Mouse (Mus musculus) T-helper 2 cell (primary cell): Measurements from ENCODE around the gene Scn1a.

ENCODE experiments used
- in situ Hi-C: fragments of 300-600 bp; cut with MboI, MseI; formaldehyde crosslinking; loops from one replicate; pipeline ENCODE4 v1.15.1; 2025; ENCODE audit warnings: high pct_unique_total_duplicates

Scn1a gene

DNA sequence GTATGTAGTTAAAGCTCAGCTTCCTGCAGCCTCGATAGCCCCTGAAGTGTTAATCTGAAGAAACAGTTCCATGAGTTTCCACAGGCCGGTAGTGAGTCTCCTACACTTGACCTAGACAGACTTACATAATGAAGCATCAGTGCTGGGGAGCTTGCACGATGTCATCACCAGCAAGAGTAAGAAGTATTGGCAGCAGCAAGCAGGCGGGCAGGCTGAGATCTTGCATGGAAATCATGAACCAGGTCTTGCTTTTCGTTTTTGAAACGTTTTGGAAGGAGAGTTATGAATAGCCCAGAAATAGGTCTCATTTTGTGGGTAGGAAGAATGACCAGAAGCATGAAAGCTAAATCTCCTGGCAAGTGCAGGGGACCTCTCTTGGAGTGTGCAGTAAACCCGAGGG is at the start of gene Scn1a:
Gene Scn1a, minus strand, starts transcription at position 130 of the 400 bp plus-strand sequence.
- in situ Hi-C loops: no loop called here

DNA sequence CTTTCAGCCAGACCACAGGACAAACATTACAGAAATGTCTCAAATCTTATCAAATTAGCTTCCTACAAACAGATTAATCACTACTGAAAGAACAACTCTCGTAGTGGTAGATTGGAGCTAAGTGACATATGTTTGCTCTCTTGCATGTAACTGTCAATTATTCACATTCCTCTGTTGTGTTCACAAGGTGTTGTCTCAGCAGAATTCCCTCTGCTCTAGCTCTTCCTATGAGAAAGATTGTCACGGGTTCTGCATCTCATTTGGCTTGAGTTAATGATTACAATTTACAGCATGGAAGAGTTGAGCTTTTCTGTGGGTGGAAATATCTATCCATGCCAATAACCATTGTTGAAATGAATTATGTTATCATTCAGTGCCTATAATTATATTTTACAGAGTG is 37.8 kb upstream of the Scn1a start:
- in situ Hi-C loops: no loop called here

DNA sequence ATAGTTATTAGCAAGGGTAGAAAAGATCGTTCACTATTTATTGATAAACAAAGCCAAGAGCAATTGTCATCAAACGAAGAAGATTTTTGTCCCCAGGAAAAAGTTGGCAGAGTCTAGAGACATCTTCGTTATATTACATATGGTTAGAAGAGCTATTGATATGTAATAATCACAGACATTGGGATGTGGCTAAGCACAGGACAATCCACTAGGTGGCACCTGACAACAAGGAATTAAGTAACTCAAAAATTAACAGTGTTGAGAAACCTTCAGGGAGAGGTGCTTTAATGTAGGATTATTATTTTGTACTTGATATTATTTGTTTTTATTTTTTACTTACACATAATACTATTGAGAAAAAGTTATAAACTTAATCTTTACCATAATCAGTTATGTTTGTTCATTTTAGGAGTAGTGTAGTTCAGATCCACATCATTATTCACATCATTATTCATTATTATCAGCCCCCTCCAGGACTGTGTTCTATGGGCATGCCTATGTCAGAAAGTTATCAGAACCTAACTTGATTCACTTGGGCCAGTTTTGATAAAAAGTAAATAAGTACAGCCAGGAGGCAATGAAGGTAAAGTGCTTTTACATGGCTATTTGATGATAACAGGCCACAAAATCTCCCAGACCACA is 32.7 kb upstream of the Scn1a start:
- in situ Hi-C loops: no loop called here

DNA sequence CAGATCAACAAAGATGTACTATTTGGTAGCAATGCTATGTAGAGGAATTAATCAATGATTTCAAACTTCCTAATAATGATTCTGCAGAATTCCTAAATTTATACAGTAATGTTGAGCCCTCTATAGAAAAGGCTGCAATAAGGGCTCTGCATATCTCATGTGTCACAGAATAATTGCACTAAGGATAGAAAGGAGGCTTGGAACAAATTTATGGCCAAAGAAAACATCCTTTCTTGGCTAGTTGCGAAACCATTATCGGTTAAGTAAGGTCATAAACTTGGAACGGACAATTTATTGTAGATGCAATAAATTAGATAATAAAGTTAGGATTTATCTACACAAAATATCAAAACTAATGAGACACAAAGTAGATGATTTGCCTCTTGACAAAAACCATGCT is 24.8 kb upstream of the Scn1a start:
- in situ Hi-C loops: no loop called here

DNA sequence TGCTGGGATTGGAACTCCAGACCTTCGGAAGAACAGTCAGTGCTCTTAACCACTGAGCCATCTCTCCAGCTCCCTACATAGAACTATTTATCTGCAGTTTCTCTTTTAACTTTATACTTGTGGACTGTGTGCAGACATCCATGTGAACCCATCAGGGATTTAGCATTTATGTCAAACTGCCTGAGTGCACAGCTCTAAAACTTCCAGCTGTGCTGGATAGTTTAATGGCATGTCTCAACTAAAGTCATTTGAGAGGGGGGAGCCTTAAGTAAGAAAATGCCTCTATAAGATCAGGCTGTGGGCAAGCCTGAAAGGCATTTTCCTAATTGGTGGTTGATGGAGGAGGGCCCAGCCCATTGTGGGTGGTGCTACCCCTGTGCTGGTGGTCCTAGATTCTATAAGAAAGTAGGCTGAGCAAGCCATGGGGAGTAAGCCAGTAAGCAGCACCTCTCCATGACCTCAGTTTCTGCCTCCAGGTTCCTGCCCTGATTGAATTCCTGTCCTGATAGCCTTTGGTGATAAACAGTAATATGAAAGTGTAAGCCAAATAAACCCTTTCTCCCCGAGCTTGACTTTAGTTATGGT is 24.3 kb upstream of the Scn1a start:
- in situ Hi-C loops: no loop called here

DNA sequence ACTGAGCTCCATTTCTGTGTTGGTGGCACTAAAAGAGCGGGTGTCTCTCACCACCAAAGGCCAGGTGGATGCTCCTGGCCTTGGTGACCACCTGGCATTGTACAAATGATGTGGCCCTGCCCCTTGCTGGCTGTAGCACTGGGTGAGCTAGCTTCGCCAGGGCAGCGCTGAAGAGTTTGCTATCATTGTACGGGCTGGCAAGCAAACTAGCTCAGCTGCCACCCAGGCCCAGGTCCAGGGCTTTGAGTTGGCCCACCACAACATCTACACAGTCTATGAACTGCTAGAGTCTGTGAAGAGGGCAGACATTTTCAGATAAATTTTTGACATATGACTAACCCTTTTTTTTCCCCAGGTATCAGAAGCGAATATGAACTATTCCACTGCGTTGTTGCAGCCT is 23.3 kb upstream of the Scn1a start:
- in situ Hi-C loops: no loop called here

DNA sequence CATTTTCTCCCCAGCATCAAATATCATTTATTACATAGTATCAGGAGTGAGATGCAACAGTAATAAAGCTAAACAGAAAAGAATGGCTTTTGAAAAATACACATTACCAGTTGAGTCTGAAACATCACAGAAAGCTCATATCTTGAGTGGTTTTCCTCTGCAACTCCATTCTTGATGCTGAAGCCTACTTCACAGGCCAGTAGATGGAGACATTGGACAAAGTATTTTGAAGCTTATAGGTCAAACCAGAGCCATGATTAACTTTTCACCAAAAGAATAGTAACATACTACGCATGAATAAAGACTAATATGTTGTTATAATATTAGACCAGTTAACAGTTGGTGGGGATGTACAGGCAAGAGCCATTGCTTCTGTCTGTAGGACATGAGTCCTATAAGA is 21.8 kb upstream of the Scn1a start:
- in situ Hi-C loops: no loop called here

DNA sequence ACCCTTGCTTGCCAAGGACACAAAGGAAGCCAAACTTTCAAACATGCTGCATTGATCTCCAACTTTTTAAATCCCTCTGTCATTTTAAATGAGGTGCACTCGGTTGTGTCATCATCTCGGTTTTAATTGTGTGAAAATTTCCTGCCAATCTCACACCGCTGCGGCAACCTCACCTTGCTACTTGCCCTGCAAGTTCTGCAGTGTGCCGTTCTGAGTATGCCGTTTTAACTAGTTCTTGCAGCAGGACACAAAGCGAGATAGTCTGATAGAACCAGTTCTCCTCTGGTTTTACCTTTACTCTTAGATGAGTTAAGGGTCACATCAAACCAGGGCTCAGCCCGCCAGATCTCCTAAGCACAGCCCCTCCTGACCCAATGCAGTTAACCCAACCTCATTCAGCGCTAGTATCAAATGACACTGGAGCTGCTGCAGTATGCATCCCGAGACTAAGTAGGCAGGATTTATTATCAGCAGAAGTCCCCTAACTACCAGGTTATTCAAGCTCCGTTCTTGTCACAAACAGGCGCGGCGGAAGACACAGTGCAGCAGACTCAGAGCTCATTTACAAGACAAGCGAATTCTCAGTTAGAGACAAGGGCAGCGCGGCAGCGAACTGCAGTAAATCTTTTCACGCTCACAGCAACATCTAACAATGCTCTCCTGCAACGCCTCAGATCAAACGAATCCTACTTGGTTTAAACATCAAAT is 722 bp downstream of the Scn1a start:
- in situ Hi-C loops: no loop called here

DNA sequence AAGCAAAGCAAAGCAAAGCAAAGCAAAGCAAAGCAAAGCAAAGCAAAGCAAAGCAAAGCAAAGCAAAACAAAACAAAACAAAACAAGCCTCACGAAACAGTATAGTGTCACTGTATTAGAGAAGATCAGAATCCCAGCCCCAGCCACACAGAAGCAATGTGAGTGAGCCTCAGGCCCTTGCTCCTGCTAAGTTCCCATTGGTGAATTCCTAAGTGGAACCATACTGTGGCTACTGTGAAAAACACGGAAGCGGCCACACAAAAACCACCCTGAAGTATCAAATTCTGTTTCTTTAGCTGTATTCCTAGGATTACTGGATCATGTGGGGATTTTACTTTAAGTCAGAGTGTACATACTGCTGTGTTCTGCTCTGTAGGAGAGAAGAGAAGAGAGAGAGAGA is 4.4 kb downstream of the Scn1a start:
- in situ Hi-C loops: no loop called here

DNA sequence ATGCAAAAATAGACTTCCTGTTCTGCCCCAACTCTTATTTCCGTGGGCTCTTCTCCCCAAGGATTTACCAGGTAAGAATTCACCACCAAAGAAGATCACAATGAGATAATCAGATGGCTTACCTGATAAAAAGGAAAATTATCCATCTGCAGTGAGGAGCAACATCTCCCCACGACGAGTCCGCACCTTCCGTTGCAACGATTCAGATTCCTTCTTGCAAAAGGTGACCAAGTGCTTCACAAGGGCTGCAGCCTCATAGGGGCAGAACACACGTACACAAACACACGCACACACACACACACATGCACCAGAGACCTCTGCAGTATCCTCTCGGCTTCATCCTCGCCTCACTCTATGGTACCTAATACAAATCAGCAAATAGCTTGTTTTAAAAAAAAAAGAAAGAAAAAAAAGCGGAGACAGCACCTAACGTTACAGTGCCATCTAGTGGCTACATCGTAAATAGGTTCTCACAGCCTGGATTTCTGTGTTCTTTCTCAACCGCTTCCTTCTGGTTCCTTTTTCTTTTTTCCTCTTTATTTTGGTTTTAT is 30.8 kb downstream of the Scn1a start:
- in situ Hi-C loops: loop anchor here (25.0 kb wide), 1 partner anchor 998 kb away; no protein-coding TSS in a partner anchor

DNA sequence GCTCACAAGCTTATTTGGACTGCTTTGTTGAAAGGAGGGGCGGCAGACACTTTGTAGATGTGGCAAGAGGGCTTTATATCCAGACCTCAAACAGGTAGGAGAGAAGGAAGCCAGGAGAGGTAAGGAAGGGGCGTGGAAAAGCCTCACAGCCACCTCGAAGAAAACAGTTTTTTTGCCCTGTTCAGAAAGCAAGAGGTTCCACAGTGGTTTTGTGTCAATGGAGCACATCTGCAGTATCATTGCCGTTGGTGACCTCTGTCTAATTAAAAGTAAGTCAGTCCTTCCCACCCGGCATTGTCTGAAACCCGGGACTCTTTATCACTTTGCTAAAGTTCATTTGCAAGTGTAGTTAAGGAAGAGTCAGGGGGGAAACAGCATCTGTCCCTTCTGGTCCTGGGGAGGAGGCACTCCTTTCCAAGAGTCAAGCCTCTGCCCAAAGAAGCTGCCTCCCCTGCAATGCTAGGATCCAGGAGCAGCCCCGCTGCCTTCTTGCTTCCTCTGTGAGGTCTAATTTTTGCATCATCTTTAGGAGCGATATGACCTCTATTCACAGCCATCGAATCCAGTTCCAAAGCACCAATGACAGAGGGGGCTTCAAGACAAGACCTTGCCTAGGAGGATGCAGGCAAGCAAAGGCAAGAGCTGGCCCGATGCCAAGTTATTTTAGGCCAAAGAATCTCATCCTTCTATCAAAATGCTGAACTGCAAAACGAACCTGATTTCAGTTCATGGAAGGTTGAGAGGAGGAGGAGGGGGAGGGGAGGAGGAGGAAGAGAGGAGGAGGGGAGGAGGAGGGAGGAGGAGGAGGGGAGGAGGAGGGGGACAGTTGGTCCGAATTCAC is 31.5 kb downstream of the Scn1a start:
- in situ Hi-C loops: loop anchor here (25.0 kb wide), 1 partner anchor 997 kb away; no protein-coding TSS in a partner anchor

DNA sequence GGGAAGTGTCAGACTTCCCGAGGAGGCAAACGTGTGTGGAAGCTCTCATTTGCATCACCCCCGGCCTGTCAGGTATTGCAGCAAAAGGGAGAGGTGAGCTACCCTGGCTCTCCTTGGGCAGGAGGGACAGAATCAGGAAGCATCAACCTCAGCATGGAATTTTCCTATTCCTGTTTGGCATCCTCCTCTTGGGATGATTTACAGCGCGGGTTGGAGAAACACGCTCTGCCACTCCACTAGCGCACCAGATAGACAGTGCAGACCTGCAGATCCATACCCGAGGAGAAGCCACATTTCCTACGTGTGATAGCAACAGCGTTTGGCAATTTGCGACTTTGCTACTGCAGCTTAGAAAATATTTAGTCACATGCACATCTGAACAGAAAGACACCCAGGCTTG is 32.2 kb downstream of the Scn1a start:
- in situ Hi-C loops: loop anchor here (25.0 kb wide), 1 partner anchor 996 kb away; no protein-coding TSS in a partner anchor

DNA sequence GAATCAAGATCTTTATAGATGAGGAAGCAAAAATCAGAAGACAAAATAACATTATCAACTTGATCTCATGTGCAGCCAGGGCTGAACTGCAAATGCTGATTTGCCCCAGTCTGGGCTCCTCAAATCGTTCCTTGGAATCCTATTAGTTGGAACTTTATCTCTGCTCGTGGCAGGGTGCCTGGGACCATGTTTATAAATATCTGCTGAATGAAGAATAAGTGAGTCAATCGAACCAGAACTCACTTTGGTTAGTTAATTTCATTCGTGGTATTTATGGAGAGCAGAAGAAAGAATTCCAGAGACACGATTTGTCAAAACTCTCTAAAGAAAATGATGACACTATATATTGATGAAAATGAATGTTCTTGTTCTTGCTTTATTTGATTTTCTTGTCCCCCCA is 48.1 kb downstream of the Scn1a start:
- in situ Hi-C loops: no loop called here

DNA sequence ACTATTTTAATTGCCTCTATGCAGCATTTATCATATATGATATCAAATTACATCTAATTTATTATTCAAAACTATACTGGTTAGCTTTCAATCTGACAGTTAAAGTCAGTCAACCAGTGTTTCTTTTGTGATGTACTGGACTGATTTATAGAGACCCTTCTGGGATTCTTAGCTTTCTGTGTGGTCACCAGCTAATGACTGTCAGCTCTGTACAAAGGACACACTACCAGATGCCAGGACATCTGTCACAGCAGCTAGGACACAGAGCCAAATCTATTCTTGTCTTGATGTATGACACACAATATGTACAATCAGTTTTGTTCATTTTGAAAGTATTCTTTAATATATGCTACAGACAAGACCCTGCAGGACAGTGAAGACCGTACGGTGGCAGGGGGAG is 72.7 kb downstream of the Scn1a start:
- in situ Hi-C loops: loop anchor here (10.0 kb wide), 1 partner anchor 247 kb away; no protein-coding TSS in a partner anchor

DNA sequence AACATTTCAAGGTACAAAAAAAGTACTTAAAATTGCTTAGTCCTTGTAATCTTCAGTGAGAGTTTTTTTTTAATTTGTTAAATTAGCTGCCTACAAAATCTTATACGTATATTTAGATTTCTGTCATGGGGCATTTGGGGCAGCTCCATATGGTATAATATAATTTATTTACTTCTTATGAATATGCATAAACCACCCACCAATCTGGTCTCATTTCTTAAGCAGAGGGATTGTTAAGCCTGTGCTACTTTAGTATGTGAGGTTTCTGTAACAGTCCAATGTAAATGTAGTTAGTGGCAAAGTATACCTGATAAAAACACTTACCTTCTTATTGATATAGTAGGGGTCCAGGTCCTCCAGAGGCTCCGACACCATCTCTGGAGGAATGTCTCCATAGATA is 90.0 kb downstream of the Scn1a start:
- in situ Hi-C loops: no loop called here

DNA sequence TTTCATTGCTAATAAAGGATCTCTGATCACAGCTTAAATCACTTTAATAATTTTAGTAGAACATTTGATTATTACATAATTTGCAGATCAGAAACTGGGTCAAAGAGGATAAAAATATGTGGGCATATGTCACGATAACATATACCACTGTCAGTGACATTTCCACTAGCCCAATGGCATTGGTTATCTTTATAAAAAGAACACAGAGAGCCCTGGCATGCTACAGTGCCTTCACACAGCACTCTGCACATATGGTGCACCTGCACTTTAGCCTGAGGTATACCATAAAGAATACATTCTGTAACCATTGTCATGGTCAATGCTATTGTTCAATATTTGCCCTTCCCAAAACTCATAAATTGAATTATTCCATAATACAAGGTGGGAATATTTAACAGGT is 94.0 kb downstream of the Scn1a start:
- in situ Hi-C loops: no loop called here

DNA sequence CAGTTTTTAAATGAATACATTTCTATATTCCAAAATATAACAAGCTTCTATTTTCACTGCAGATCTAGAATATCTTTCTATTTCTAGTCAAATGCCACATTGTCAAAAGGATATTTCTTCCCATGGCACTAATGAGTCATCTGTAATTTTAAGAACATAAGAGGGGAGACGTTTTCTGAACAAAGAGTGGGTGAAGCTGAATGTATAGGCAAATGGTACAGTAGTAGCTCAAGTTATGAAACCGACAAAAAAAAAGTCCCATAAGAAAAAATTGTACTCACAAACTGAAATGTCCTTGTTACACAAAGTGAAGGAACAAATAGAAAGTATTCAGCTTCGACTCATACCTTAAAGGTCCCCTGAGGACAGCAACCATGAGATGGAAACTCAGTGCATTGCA is 94.5 kb downstream of the Scn1a start:
- in situ Hi-C loops: no loop called here

DNA sequence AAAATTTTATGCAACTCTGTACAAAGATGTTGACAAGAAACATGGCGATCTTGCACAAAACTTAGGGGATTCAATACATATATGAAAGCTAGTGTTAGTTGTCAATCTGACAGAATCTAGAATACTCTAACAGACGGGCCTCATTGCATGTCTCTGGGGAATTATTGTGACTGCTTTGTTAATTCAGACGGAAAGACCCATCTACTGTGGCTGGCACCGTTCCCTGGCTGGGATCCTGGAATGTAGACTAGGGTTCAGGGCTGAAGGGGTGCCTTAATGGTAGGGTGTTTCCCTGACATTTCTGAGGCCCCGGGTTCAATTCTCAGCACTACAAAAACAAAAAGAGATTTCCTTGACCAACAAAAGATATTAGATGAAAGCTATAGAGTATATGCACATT is 103.2 kb downstream of the Scn1a start:
- in situ Hi-C loops: no loop called here

DNA sequence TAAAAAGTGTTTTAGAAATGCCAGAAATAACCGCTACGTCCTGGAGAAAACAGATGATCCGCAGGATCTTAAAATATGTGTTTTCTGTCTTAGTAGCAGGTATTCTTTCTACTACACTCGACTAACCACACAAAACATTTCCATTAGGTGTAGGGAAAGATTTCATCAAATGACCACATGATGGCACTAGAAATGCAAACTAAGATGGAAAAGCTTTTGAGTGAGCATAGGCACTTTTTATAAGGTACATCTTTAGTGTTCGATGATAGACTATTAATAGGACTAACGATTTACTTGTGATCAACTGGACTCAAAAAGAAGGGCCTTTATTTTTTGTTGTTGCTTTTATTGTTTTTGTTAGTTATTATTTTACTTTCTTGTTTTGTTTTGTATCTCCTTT is 104.2 kb downstream of the Scn1a start:
- in situ Hi-C loops: no loop called here

DNA sequence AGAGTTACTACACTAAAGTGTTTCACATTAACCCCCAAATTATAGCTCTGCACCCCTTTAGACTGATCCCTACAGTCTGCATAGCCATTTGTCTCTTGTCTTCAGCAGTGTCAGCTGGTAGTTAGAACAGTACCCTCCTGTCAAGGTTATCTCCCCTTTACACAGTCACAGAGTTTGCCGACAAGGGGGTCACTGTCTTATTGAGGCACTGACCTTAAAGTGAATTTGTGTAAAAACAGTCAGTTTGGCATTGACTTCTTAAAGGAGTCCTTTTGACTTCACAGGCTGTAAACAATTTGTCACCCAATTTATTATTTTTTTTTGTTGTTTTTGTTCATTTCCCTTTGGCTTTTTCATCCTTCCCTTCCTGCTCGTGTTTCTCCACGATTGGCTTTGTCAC is 168.1 kb downstream of the Scn1a start:
- in situ Hi-C loops: no loop called here

DNA sequence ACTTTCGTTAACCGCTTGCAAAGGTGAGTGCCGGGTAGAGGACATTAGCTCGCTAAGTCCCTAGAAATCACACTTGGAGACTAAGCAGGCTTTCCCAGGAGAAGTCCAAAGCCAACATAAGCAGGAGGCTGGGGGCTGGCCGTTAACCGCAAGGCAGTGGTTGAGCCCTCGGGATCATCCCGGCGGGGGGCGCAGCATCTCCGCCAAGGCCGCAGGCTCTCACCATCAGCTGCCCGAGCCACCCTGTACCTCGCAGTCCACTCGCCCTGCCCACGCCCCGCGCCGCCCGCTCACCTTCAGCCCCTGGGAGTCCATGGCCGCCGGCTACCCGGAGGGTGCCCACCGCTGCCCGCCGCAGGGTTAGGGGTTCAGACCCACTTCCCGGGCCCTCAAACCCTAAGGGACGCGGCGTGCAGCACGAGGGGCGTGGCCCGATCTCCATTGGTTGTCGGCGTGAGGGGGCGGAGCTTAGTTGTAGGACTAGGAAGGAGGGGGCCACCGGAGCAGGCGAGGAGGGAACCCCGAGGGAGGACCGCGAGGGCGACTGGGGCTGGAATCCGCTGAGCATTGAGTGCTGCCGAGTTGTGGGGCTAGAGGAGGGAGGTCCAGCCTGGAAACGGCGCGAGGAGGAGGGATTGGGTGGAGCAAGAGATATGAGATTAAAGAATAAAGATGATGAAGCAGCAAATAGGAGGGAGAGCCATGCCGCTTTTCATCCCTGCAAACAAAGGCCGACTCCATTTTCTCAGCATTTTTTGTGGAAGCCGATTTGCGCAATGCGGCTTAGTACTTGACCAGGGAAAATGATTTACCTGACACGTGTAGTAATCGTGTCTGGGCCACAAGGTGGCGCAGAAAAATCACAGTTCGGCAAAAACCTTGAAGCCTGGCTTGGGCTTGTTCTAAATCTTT is 184.2 kb downstream of the Scn1a start, which contains the start of gene Ttc21b:
Gene Ttc21b, minus strand, starts transcription at position 398 of the 912 bp plus-strand sequence.
- in situ Hi-C loops: loop anchor here (10.0 kb wide), 1 partner anchor 1082 kb away; no protein-coding TSS in a partner anchor
